ENCODE assay signal across 11 mouse cellular contexts in genomic region chr7:132435486-132436055, GRCm38 (mm10).
DNase-seq lines count a peak whose midpoint lies in the region; ATAC-seq and TF ChIP-seq lines count a peak whose summit lies in the region.
"Had no signal": no experiment of that assay in that cellular context is flagged by ENCODE, and none has a peak within 500 bp of the region (broad histone marks: within the 10 kb centered on the region; RNA-seq: fewer than 3 reads in every experiment).

No protein-coding gene starts in this region.

- ATAC-seq in liver, postnatal 0 days: peak; percentile 79
- no peak for ATAC-seq in intestine, embryonic 16.5 days
- ATAC-seq: forebrain, embryonic 15.5 days had no signal

- no peaks in the 10 kb centered on the region for H3K4me1 ChIP-seq in liver, postnatal 0 days (ENCODE audit: insufficient read depth)
- no peaks in the 10 kb centered on the region for H3K4me1 ChIP-seq in intestine, embryonic 16.5 days (ENCODE audit: control insufficient read depth, insufficient read depth, low read length)
- H3K4me1 ChIP-seq: forebrain, embryonic 15.5 days had no signal

- no peak; the same call in 1 of the 2 replicates for TF ChIP-seq EP300 in liver, postnatal 0 days (IDR thresholded peaks at IDR 0.05; ENCODE audit: low read depth)

- H3K9ac ChIP-seq in liver, postnatal 0 days (replicated peaks): no peak overlapping the region
- H3K9ac ChIP-seq in intestine, embryonic 16.5 days (ENCODE audit: low read depth, low read length): no peak overlapping the region
- H3K9ac ChIP-seq: forebrain, embryonic 15.5 days; limb, embryonic 13.5 days had no signal

- H3K4me3 ChIP-seq in liver, postnatal 0 days (ENCODE audit: low read depth, low read length): no peak overlapping the region
- no peak overlapping the region for H3K4me3 ChIP-seq in intestine, embryonic 16.5 days (ENCODE audit: low read length)
- H3K4me3 ChIP-seq: forebrain, embryonic 15.5 days; limb, embryonic 13.5 days had no signal

- WGBS in liver, postnatal 0 days (ENCODE audit: insufficient replicate concordance): 43% methylated on average over 8 of the region's 8 CpGs
- WGBS in intestine, embryonic 16.5 days: 69% methylated on average over 8 of the region's 8 CpGs

- no peaks in the 10 kb centered on the region for H3K9me3 ChIP-seq in liver, postnatal 0 days (ENCODE audit: low read length)
- no peaks in the 10 kb centered on the region for H3K9me3 ChIP-seq in intestine, embryonic 16.5 days (ENCODE audit: control insufficient read depth, low read length)
- H3K9me3 ChIP-seq: forebrain, embryonic 15.5 days; limb, embryonic 13.5 days had no signal

- H3K27ac ChIP-seq in liver, postnatal 0 days (ENCODE audit: low read depth): no peak overlapping the region
- H3K27ac ChIP-seq in intestine, embryonic 16.5 days (ENCODE audit: low read length): no peak overlapping the region; the same call in 1 of the 2 replicates
- H3K27ac ChIP-seq: forebrain, embryonic 15.5 days; limb, embryonic 13.5 days had no signal

- H3K27me3 ChIP-seq in liver, postnatal 0 days (ENCODE audit: insufficient read depth, low read length): 0 out of 2 replicates have a peak, but pooled peaks cover 2% of the 10 kb centered on the region
- H3K27me3 ChIP-seq in intestine, embryonic 16.5 days (replicated peaks; ENCODE audit: control insufficient read depth, insufficient read depth, low read length): no peaks in the 10 kb centered on the region
- H3K27me3 ChIP-seq: forebrain, embryonic 15.5 days; limb, embryonic 13.5 days had no signal

- no peaks in the 10 kb centered on the region for H3K36me3 ChIP-seq in liver, postnatal 0 days (replicated peaks; ENCODE audit: insufficient read depth, low read length)
- H3K36me3 ChIP-seq in intestine, embryonic 16.5 days (ENCODE audit: control insufficient read depth, insufficient read depth, low read length): no peaks in the 10 kb centered on the region
- H3K36me3 ChIP-seq: forebrain, embryonic 15.5 days; limb, embryonic 13.5 days had no signal

- H3K4me2 ChIP-seq in liver, postnatal 0 days (ENCODE audit: low read depth, low read length): no peak overlapping the region
- H3K4me2 ChIP-seq in intestine, embryonic 16.5 days (ENCODE audit: low read depth, low read length): no peak overlapping the region
- H3K4me2 ChIP-seq: forebrain, embryonic 15.5 days; limb, embryonic 13.5 days had no signal

- TF ChIP-seq CTCF in liver, postnatal 0 days (IDR thresholded peaks at IDR 0.05; ENCODE audit: low read depth): no peak

- peak; percentile 5 for DNase-seq in kidney, adult 11 months
- no peak for DNase-seq in kidney, postnatal 10 days
- DNase-seq in adrenal gland, adult 8-10 months: peak; percentile 16
- peak; percentile 5 for DNase-seq in heart, postnatal 4 days
- DNase-seq in liver, postnatal 0 days: no peak
- DNase-seq in thymus, postnatal 36 days: no peak
- DNase-seq: cerebellum, postnatal 25 days; thymus, adult 18-20 months had no signal

Comparison
In these comparisons a context has a peak if more than half of its experiments do, and no peak if none do; other contexts are left out.
1. DNase-seq: peak in kidney, adult 11 months (single experiment), adrenal gland, adult 8-10 months (single experiment) and heart, postnatal 4 days (single experiment); none in kidney, postnatal 10 days (single experiment), liver, postnatal 0 days (single experiment) and thymus, postnatal 36 days (0 of 2).